Mouse (Mus musculus): Measurements from ENCODE around the gene Atxn10. TPM values are rescaled to one million over a fixed set of nuclear protein-coding genes. Genes with fewer than 3 reads are reported as not detected.

The Atxn10 gene
- polyA plus RNA-seq, 1 experiment: 116 TPM

DNA sequence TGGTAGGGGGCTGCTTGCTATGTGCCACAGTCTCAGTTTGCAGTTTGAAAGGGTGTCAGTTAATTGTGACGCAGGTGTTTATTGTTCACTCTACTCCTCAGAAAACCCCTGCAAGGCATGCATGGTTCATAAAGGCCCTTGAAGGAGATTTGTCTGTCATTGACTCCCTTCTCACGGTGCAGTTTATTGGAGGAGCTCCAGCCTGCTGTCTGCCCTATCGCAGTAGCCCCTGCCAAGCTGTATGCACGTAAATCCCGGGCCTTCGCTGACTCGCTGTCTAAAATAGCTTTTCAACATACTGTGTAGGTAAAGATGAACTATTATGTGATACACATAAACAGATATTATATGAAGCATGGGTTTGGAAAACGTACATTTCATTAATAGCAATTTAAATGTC is 121.8 kb downstream of the Atxn10 start:
- WGBS: 64% methylated on average over 8 of the region's 8 CpGs
- Histone ChIP-seq H3K4me1 (ENCODE audit: control insufficient read depth, insufficient read depth, low read length) (peaks cover 4% of the 10 kb centered on the region; the same call in 1 of the 2 replicates), H3K4me3 (replicated peaks; ENCODE audit: extremely low read depth, low read depth, low read length) (no peak overlapping the region)
- DNase-seq: no peak
- TF ChIP-seq POLR2A (IDR thresholded peaks at IDR 0.05; ENCODE audit: borderline replicate concordance, extremely low read depth, low read depth, low read length): no peak
- no peak for TF ChIP-seq CTCF (IDR thresholded peaks at IDR 0.05; ENCODE audit: insufficient read depth, low read length)

DNA sequence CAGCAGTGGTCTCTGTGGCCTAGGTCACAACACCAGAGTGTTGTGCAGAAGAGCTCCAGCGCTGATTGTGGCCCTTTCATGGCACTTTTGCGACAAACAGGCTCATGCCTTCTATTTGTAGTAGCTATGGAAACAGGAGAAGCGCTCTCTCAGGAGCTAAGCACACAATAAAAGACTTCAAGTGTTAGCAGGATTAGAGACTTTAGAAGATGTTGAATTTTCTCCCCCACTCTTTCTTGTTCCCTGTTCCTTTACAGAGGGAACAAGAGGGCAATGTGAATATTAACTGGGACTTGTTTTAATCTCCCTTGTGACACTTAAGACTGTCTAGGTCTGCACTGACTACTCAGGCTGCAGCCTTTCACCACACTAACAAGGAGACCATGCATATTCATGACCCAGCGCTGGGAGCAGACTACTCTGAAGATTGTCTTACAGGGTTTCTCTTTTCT is 122.6 kb downstream of the Atxn10 start:
- TF ChIP-seq CTCF (IDR thresholded peaks at IDR 0.05; ENCODE audit: insufficient read depth, low read length) (no peak), POLR2A (IDR thresholded peaks at IDR 0.05; ENCODE audit: borderline replicate concordance, extremely low read depth, low read depth, low read length) (no peak)
- peaks cover 4% of the 10 kb centered on the region; the same call in 1 of the 2 replicates for H3K4me1 ChIP-seq (ENCODE audit: control insufficient read depth, insufficient read depth, low read length)
- H3K4me3 ChIP-seq (replicated peaks; ENCODE audit: extremely low read depth, low read depth, low read length): no peak overlapping the region
- no peak for DNase-seq
- WGBS: 62% methylated on average over 4 of the region's 4 CpGs

DNA sequence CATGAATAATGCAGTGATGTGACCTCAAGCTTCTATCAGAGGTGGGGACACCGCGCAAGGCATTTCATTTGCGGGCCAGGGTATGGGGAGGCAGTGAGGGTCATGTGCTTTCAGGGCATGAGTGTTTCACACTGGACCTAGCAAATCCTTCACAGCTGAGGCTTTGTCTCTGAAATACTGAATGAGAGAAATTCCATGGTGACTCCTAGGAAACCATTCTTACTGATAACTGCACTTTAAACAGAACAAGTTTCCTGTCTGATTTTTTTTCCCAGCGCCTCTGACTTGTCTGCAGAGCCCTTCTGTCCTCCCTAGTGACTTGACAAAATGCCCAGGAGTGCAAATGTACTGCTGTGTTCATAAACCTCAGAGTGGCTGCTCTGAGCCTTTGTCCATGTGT is 125.5 kb downstream of the Atxn10 start:
- DNase-seq: no peak
- WGBS: 70% methylated on average over 4 of the region's 4 CpGs
- TF ChIP-seq CTCF (IDR thresholded peaks at IDR 0.05; ENCODE audit: insufficient read depth, low read length) (no peak), POLR2A (IDR thresholded peaks at IDR 0.05; ENCODE audit: borderline replicate concordance, extremely low read depth, low read depth, low read length) (no peak)
- H3K4me1 ChIP-seq (ENCODE audit: control insufficient read depth, insufficient read depth, low read length): peaks cover 4% of the 10 kb centered on the region; the same call in 1 of the 2 replicates
- H3K4me3 ChIP-seq (replicated peaks; ENCODE audit: extremely low read depth, low read depth, low read length): no peak overlapping the region

DNA sequence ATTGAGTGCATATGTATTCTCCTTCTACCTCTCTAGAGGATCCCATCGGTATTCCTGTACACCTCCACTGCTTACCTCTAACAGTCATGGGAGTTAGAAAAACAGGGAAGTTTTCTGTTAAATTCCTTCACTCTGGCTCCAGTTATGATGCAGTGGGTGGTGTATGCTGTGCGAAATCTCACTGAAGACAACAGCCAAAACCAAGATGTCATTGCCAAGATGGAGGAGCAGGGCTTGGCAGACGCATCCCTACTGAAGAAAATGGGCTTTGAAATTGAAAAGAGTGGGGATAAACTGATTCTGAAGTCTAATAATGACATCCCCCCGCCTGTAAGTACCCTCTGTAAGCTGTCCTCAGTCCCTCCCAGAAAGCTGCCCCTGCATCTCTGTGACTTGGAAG is 126.1 kb downstream of the Atxn10 start:
- WGBS: 82% methylated on average over 4 of the region's 4 CpGs
- no peak for DNase-seq
- Histone ChIP-seq H3K4me3 (replicated peaks; ENCODE audit: extremely low read depth, low read depth, low read length) (no peak overlapping the region), H3K4me1 (ENCODE audit: control insufficient read depth, insufficient read depth, low read length) (peaks cover 4% of the 10 kb centered on the region; the same call in 1 of the 2 replicates)
- TF ChIP-seq CTCF (IDR thresholded peaks at IDR 0.05; ENCODE audit: insufficient read depth, low read length): no peak
- TF ChIP-seq POLR2A (IDR thresholded peaks at IDR 0.05; ENCODE audit: borderline replicate concordance, extremely low read depth, low read depth, low read length): no peak

DNA sequence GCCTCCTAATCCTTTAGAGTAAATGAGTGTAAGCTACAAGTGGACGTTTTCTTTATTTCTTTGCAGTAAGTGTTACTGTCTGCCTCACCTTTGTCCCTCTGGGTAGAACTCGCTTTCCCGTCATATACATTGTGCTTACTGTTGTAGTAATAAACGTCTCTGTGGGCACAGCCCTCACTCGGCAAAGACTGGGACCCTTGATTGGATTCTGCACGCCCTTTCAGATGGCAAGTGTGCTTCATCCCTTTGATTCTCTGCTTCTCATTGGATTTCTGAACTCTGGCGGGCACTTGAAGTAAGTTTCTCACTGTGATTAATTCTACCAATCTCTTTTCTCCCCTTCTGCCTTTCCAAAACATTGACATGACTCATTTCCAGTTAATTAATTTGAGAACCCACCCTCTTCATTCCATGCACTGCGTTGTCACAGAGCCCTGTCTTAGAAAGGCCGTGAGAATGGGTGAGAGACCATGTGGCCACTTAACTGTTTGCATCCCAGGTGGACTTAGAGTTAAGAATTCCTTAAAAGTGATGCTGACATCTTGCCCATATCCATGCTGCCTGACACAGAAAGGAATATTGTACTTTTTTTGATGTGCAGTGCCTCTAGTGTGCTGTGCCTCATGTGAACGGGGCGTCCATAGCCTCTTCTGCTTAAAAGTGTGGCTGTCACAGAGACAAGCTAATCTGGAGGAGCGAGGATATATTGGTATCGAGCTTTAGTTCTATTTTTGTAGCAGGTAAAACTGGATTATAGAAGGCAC is 127.2 kb downstream of the Atxn10 start:
- Histone ChIP-seq H3K4me1 (ENCODE audit: control insufficient read depth, insufficient read depth, low read length) (peaks cover 4% of the 10 kb centered on the region; the same call in 1 of the 2 replicates), H3K4me3 (replicated peaks; ENCODE audit: extremely low read depth, low read depth, low read length) (no peak overlapping the region)
- TF ChIP-seq POLR2A (IDR thresholded peaks at IDR 0.05; ENCODE audit: borderline replicate concordance, extremely low read depth, low read depth, low read length) (no peak), CTCF (IDR thresholded peaks at IDR 0.05; ENCODE audit: insufficient read depth, low read length) (no peak)
- WGBS: 84% methylated on average over 13 of the region's 13 CpGs
- no peak for DNase-seq

DNA sequence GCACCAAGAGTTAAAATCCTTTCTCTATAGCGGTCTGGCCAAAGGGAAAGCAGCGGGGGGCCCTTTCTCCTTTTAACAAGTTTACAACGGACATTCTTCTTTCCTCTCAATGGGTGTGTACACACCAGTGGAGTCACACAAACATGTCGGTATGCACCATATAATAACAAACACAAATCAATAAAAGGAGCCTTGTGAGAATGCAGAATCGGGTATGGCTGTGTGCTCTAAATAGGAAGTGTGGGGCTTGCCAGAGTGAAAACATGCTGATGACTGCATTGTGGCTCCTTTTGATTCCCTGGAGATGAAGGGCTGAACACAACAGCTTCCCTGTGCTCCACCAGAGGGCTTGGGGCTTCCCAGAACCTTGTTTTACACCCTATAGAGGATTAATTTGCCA is 128.1 kb downstream of the Atxn10 start:
- TF ChIP-seq POLR2A (IDR thresholded peaks at IDR 0.05; ENCODE audit: borderline replicate concordance, extremely low read depth, low read depth, low read length) (no peak), CTCF (IDR thresholded peaks at IDR 0.05; ENCODE audit: insufficient read depth, low read length) (no peak)
- H3K4me1 ChIP-seq (ENCODE audit: control insufficient read depth, insufficient read depth, low read length): peaks cover 3% of the 10 kb centered on the region; the same call in 1 of the 2 replicates
- WGBS: 40% methylated on average over 5 of the region's 5 CpGs
- DNase-seq: no peak
- no peak overlapping the region for H3K4me3 ChIP-seq (replicated peaks; ENCODE audit: extremely low read depth, low read depth, low read length)

DNA sequence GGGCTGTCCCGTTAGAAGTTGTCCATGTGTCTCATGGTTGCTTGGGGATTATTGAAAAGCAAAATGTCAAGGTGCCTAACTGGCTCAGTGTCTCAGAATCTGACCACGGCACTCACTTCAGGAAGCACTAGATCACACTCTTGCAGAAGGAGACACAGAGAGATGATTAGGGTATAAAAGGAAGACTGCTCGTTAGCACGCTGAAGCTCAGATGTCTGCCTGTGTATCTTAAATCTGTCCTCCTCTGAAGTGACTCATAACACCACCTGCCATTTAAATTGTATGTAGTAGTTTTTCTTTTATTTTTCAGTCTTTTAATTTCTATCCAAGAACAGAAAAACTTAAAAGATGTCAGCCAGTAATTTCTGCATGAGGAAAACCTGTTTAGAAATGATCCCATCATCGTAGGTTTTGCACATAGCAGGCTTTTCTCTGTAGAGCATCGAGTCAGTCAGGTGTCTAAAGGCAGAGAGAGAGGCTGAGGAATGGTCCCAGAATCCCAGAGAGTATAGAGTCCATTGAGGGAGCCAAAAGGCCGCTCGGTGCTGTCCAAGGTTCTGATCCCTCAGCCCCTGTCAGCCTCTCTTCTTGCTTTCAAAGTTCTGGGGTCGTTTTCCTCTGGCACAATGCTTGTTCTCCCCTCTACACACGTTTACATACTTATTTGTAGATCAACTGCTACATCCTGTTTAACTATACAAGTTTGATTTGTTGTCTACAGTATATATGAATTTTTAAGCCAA is 128.9 kb downstream of the Atxn10 start:
- H3K4me3 ChIP-seq (replicated peaks; ENCODE audit: extremely low read depth, low read depth, low read length): no peak overlapping the region
- DNase-seq: no peak
- no peaks in the 10 kb centered on the region; the same call in 1 of the 2 replicates for H3K4me1 ChIP-seq (ENCODE audit: control insufficient read depth, insufficient read depth, low read length)
- 67% methylated on average over 10 of the region's 10 CpGs for WGBS
- TF ChIP-seq CTCF (IDR thresholded peaks at IDR 0.05; ENCODE audit: insufficient read depth, low read length) (no peak), POLR2A (IDR thresholded peaks at IDR 0.05; ENCODE audit: borderline replicate concordance, extremely low read depth, low read depth, low read length) (no peak)

DNA sequence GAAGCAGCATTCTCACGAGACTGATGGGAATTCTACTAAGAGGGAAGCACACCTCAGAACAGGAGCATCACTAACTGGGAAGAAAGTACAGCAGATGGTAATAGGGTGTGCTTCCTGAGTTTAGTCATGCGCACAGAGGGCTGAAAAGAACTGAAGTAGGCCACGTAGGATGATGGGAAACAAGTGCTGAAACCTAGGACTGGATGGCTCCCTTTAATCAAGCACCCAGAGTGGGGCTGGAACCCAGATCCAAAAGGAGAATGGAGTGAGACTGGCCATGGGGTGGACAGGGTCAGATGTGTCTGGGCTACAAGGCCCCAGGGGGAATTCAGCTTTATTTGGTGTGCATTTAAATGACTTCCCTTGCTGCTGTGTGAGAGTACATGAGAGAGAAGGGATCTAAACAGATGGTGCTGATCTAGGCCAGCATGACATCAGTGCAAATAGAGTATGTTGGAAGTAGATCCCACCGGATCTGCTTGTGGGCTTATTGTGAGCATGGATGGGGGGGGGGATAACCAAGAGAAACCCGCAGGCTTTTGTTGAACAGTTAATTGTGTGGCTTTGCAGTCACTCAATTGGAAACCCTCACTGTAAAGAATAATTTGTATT is 130.5 kb downstream of the Atxn10 start:
- no peak for DNase-seq
- Histone ChIP-seq H3K4me3 (replicated peaks; ENCODE audit: extremely low read depth, low read depth, low read length) (no peak overlapping the region), H3K4me1 (ENCODE audit: control insufficient read depth, insufficient read depth, low read length) (no peaks in the 10 kb centered on the region; the same call in 1 of the 2 replicates)
- TF ChIP-seq POLR2A (IDR thresholded peaks at IDR 0.05; ENCODE audit: borderline replicate concordance, extremely low read depth, low read depth, low read length) (no peak), CTCF (IDR thresholded peaks at IDR 0.05; ENCODE audit: insufficient read depth, low read length) (no peak)
- WGBS: 88% methylated on average over 5 of the region's 5 CpGs

DNA sequence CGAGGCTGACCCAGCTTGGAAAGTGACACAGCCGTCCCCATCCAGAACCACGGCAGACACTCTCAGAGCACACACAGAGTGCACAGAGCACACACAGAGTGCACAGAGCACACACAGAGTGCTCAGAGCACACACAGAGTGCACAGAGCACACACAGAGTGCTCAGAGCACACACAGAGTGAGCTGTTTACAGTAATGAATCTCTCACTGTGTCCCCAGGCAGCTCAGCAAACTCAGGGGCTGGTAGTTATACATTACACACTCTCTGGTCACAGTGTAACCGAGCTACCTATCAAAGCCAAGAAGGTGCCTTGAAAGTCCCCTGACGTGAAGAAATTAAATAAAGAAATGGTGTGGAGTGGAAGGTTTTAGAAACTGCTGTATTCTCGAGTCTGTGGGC is 133.4 kb downstream of the Atxn10 start:
- Histone ChIP-seq H3K4me1 (ENCODE audit: control insufficient read depth, insufficient read depth, low read length) (no peaks in the 10 kb centered on the region; the same call in 1 of the 2 replicates), H3K4me3 (replicated peaks; ENCODE audit: extremely low read depth, low read depth, low read length) (no peak overlapping the region)
- DNase-seq: no peak
- WGBS: 67% methylated on average over 6 of the region's 6 CpGs
- no peak for TF ChIP-seq CTCF (IDR thresholded peaks at IDR 0.05; ENCODE audit: insufficient read depth, low read length)
- TF ChIP-seq POLR2A (IDR thresholded peaks at IDR 0.05; ENCODE audit: borderline replicate concordance, extremely low read depth, low read depth, low read length): no peak

Measured in lung, adult 2 months (tissue).